Mouse (Mus musculus) adrenal gland, postnatal 36 days (tissue): Measurements from ENCODE around the gene Myh14. TPM values are rescaled to one million over a fixed set of nuclear protein-coding genes. Genes with fewer than 3 reads are reported as not detected.

Source experiments
- DNase-seq, 2 experiments: peaks; one replicate each; pipeline ENCODE4 v3.0.0; 2021; ENCODE audit warnings: mixed read lengths in 1 of 2
- total RNA-seq, 2 experiments: library from RNA; stranded (reverse); gene quantifications; 2 replicates each; pipeline ENCODE4 v1.2.3; 2021

The Myh14 gene
- total RNA-seq, 2 experiments from 2014 or later: 3.0 to 4.9 TPM

DNA sequence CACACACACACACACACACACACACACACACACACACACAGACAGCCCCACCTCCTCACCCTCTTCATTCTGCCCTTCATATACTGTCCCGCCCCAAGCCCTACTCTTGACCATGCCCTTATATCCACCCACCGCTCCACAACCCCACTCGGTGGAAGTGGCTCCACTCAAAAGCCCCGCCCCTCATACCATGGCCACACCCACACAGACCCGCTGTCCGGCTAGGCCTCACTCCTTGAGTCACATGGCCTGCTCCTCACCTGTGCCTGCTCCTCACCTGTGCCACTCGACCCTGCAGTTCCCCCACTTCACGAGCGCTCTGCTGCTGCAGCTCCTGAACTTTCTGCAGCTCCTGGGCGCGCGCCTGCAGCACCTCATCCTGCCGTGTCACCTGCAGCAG, 40.2 kb downstream of the Myh14 start:
- no peak for DNase-seq

DNA sequence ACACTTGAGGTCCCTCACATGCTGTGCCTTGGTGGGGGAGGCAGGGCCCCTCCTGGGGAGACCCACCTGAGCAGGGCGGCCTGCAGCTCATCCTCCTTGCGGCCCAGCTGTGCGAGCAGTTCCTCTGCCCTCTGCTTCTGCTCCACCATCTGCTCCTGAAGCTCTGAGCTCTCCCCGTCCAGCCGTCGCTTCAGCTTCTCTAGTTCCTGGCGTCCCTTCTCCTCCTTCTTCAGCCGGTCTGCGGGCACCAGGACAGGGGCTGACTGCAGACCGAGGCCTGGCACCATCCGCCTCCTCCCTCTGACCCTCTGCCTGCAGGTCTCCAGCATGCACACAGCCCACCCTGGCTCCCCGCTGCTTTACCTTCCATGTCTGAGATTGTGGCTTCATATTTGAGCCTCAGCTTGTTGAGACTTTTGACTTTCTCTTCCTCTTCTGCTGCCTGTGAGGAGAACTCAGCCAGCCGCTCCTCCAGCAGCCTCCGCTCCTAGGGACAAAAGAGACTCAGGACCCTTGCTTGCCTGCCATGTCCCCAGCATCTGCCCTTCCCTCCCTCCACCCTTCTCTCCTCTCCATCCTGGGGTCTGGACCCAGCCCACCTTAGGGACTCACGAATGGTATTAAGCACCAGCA, 42.1 kb downstream of the Myh14 start:
- DNase-seq: no peak

DNA sequence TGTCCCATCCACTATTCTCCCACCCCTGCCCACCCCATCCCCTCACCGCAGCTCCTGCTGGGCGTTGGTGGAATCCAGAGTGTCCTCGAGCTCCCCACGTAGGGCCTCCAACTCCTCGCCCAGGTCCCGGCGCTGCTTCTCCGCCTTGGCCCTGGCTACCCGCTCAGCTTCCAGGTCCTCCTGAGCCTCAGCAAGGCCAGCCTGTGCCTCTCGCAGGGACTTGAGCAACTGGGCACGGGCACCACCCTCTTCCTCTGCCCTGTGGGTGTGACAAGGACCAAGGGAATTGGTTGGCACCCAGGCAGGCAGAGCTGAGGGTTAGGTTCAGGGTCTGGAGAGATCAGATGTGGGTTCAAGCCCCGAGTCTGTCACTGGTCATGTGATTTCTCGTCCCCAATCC, 43.7 kb downstream of the Myh14 start:
- DNase-seq: no peak

DNA sequence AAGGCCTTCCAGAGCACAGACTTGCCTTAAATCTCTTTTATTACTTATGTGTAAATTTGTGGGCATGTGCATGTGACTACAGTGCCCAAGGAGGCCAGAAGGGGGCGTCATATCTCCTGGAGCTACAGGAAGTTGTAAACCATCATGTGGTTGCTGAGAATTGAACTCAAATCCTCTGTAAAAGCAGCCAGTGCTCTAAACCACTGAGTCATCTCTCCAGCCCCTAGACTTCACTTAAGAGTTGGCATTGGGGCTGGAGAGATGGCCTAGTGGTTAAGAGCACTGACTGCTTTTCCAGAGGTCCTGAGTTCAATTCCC, 44.6 kb downstream of the Myh14 start:
- DNase-seq: no peak

DNA sequence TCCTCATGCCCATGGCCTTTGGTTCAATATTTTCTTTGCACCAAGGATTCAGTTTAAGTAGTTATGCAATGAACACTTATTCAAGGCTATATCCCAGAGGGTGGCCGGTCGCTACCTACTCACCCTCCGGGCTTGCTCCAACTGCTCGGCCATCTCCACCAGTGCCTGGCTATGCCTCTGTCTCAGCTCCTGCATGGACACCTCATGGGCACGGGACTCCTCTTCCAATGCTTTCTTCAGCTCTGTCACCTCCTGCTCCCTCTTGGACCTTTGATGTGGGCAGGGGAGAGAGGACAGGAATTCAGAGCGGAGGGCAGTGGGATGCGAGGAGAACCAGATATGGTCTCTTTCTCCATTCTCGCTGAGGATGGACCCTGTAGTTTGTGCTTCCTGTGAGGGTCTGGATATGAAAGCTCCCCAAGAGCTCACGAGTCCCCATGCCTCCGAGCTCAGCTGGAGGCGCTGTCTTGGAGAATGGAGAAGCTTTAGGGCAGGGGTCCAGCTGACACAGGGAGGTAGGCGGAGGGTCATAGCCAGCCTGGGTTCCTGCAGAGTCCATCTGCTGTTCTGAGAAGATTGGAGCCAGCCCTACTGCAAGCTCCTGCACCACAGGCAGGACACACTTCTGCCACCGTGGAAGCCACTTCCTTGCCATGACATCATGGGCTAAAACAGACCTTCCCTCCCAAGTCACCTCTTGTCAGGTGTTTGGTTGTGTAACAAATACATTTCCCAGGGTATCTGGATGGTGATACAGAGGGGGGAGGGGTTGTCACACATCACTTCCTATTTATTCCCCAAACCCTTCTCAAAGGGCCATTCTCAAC, 45.2 kb downstream of the Myh14 start:
- no peak for DNase-seq

DNA sequence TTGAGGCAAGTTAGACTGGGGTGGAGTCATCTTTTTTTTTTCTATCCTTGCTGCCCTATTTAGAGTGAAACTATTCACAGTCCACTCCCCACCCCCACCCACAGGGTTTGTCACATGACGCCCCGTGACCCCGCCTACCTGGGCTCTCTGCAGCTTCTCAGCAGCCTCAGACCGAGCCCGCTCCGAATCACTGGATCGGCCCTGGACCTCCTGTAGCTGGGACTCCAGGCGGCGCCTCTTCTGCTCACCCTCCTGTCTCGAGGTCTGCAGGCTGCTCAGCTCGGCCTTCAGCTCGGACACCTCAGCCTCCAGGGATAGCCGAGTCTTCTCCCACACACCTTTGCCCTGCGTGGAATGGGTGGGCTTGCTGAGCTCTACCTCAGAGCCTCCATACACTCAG, 45.8 kb downstream of the Myh14 start:
- DNase-seq: no peak

DNA sequence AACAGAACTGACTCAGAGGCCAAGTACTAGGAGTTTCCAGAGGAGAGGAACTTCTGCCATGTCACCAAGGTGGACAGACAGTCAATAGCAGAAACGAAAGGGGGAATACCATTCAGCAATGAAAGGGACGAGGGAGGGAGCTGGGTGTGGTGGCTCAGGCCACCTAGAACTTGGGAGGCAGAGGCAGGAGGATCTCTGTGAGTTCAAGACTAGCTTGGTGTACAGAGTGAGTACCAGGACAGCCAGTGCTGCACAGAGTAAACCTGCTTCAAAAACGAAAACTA, 46.2 kb downstream of the Myh14 start:
- no peak for DNase-seq

DNA sequence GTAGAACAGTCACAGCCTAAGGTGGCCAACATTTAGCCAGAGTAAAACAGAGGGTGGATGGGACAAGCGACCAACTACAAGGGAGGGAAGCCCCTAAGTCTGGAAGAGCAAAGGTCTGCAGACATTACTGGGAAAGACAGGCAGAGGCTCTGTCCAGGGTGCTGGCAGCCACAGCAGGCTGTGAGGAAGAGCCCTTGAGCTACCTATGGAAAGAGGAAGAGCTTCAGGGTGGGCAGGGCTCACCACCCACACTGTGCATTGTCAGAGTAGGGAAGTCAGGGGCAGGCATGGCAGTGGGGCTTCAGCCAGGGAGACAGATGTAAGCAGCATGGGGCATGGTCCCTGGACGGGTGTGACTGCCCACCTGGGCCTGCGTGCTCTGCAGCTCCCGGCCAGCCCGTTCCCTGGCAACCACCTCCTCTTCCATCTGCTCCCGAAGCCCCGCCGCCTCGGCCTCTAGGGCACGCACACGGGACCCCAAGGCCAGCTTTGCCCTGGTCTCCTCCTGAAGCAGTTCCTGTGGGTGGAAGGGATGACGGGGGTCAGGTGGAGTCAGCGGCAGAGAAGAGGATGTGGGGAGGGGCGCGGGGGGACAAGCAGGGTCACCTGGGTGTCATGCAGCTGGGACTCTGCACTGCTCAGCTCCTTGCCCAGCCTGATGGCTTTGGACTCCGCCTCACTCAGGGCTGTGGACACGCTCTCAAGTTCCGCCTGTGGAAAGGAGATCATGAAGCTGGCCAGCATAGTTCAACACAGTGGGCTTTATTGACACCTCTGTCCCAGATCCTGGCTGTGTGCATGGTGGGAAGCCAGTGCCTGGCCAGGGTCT, 46.7 kb downstream of the Myh14 start:
- no peak for DNase-seq

DNA sequence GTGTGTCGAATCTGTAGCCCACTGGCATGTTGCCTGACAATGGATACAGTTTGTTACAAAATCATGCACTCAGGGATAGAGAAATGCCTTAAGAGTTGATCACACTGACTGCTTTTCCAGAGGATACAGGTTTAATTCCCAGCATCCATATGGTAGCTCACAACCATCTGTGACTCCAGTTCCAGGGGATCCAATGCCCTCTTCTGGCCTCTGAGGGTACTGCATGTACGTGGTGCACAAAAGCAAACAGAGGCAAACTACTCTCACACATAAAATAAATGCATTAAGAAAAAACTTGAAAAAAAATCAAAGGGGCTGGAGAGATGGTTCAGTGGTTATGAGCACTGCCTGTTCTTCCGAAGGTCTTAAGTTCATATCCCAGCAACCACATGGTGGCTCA, 53.6 kb downstream of the Myh14 start:
- no peak for DNase-seq

DNA sequence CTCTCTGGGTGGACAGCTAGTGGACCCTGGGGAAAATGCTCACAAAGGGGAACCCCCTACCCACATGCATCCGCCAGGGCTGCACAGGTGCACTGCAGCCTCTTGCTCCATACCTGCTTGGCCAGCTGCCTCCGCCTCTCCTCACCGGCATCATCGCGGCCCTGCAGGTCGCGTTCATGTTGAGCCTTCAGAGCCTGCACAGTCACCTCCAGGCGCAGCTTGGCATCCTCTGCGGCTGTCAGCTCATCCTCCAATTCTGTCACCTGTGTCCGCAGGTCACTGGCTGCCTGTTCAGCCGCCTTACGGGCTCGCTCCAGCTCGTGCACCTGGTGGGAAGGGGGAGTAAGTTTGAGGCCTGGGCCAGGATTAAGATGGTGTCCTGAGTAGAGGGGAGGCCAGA, 54.7 kb downstream of the Myh14 start:
- DNase-seq: no peak

DNA sequence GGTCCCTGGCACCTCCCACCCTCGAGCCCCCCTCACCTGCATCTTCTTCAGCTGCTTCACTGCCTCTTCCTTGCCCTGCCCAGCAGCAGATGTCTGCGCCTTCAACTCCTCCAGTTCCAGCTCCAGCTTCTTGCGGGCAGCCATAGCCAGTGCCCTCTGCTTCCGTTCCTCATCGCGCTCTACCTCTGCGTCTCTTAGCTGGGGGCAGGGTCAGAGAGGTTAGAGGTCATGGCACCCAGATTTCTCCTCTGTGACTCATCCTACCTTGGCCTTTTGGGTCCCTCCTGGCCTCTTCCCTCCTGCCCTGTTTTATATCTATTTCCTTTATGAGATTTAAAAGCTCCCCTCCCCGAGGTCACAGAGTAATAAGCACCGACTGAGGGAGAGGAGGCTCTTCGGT, 55.3 kb downstream of the Myh14 start:
- no peak for DNase-seq

DNA sequence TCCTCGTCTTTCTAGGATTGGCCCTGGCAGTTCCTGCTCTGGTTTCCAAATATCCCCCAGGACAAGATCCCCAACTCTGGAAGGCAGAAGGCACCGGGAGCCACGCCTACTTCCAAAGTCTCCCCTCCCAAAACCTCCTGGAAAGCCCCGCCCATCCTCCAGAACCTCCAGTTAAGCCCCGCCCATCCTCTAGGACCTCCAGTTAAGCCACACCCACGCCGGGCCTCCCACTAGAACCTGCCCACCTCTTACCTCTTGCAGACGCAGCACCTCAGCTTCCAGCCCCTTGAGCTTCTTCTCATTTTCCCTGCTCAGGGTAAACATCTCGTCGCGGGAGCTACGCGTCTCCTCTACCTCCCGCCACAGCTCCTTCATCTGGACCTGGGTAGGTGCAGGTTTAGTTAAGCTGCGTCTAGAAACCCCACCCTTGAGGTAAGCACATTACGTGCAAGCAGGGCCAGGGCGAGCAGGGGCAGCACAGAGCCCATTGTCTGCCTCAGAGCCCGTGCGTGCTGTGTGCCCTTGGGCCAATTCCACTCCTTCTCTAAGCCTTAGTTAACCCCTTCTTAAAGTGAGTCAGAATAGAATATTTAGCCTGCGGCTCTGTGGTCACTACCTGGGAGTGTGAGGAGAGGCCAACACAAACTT, 56.5 kb downstream of the Myh14 start:
- DNase-seq: no peak

DNA sequence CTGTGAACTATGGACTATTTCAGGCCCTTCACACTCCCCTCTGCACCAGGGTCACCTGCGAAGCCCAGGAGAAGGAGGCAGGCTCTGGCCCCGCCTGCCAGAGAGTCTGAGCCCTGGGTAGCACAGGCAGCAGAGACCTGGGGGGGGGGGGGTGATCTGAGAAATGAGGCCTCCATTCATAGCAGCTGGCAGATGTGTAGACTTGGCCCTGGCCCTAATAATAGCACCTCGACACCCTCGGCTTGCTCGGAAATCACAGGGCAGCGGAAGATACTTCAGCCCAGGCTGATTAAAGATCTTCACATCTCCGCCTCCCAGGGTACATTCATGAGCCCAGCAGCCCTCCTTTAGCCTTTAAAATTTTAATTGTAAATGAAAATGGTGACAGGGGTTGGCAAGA, 58.5 kb downstream of the Myh14 start:
- DNase-seq: no peak

DNA sequence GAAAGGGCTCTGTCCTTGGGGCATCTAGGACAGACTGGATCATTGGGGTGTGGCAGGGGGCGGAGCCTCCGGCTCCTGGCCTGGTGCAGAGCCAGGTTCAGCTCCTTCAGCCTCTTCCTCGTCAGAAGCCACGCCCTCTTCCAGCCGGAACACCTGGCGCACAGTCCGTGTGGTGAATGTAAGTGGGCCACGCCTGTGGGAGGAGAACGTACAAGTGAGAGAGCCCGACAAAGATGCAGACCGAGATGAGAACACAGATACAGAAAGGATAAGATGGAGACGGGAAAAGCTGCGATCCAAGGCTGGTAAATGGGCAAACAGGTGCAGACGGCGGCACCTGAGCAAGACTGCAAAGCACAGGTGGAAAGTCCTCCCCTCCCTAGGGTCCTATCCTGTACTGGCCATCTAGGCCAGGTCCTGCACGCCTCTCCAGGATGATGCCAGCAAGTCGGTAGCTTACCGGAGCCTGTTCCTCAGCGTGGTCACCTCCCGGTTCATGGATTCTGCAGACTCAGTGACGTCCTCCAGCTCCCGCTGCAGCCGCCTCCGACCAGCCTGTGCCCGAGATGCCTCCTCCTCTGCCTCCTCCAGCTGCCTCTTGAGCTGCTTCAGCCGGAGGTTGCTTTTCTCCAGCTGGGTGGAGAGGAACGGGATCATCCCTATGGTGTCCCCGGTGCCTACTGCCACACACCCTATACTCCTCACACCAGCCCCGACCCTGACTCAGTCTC, 64.3 kb downstream of the Myh14 start:
- DNase-seq: no peak

DNA sequence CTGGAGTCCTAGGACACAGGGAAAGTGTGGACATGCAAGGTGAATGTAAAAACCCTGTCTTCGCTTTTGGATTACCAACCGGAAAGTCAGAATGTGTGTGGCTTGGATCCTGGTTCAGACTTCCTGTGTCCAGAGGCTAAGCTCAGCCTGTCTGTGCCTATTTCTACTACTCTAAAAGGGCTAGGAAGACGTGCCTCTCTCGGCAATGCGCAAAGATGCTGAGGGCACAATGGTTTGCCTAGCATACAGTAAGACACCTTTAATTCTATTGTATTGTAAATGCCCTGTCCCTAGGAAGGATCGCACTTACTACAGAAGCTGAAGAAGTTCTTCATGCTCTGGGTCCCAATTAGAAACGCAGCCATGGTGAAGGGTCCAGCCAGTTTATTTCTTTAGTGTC, 65.2 kb downstream of the Myh14 start:
- DNase-seq: no peak

DNA sequence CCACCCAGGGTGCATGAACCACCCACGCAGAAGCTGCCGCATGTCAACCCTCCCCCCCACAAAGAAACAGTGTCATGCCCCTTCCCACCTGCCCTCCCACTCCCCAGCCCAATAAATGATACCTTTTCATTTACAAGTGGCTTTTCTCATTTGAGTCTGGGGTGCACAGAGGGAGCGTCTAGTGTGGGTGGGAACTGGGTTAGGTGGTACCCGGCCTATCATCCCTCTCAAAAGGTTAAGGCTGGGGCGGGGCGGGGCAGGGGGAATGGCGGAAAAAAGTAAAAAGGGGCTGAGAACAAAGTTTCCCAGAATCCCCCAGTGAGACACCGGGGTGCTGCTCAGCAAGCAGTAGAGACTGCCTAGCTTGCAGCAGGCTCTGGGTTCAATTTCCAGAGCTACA, 66.0 kb downstream of the Myh14 start:
- no peak for DNase-seq

DNA sequence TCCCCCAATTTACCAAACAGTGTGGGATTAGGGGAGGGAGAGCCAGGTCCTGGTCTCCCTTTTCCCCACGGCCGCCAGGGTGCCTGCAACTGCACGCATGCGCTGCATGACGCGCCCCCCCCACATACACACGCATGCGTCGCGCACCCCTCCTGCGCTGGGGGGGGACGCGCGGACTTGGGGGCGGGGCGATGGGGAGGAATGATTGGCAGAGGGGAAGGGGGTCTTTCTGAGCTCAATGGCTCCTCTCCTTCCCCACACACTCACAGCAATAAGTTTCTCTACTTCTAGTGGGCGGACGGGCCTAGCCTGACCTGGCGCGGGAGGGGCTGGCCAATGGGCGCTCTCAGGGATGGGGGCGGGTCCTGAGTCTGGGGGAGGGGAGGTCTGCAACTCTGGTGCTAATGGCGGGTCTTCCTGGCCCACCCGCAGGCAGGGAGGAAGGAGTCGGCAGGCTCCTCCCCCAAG, 66.5 kb downstream of the Myh14 start:
- peak; percentile 14 to 45 for DNase-seq

DNA sequence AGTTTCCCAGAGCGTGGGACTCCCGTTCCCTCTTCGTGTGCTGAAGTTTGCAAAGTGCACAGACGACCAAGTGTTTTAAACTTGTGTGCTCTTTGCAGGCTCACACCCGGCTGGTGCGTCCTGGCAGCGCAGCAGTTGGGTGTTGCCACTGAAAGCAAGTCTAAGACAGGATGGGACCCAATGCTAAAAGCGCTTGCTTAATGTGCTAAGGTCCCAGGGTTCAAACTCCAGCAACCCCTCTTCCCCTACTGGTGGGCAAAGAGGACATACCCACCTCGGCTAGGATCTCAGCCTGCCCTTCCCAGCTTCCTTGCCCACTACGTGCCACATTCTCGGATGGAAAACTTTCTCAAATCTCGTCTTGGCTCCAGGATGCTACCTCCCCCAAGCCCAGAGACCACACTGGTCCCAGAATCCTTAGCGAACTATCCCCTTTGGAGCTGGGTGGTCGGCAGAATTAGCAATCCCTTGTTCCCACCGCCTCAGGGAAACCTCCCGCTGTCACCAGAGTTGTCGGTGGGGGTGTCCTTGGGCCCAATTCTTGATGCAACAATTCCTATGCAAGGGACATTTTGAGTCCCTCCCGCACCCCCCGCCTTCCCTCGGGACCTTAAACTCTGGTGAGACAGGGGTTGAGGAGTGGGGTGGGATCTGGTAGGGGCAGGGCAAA, 67.3 kb downstream of the Myh14 start:
- no peak for DNase-seq

DNA sequence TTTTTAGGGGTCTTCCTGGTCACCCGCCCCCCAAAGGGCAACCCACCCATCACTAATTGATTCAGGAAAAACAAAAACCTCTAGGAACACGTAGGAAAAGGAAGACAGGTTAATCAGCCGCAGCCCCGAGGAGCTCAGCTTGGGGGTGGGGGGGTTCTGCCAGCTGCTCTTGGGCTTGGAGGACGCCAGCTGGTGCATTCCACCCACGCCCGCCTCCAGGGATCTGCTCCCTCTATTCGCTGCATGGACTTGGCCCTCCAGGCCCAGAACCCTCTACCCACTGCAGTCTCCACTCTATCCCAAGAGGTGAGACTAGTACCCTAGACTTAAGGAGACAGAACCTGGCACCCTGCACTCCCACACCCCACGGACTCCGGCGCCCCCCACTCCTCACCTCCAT, 68.2 kb downstream of the Myh14 start:
- no peak for DNase-seq

DNA sequence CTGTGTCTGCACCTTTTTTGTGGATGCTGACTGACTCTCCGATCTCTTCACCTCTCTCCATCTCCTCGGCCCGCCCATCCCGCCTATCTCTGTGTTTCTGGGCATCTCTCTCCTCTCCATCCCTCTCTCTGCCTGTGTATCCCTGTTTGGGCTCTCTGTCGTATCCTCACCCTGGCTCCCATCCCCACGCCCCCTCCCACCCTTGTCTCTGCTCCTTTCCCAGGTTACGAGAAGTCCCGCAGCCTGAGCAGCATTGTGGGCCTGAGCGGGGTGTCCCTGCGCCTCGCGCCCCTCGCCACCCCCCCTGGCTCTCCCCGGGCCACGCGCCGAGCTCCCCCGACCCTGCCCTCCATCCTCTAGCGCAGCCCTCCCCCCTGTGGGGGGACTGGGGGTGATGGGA, 69.0 kb downstream of the Myh14 start:
- no peak for DNase-seq

DNA sequence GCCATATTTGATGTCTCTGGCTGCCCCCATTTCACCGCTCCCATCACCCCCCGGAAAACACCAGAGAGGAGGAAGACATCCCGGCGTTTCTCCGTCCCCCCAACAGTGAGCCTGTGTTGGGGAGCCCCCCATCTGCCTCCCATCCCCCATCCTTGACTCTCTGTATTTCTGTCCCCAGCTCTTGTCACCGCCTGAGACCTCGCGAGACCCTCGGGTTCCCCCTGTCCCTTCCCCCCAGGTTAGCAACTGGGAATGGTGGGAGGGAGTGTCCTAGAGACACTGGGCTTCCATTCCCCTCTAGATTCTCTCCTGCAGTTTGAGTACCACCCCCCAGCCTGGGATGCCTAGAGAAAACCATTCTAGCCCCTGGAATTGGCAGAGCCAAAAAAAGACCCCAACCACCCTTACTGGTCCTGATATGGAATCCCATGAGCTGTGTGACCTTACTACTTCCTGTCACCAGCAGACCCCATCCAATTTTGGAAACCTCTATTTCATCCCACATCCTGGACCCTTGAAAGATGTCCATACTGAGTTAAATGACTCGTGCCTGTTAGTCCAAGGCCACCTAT, 69.9 kb downstream of the Myh14 start:
- no peak for DNase-seq
